Mouse (Mus musculus) CH12.LX (cell line): ENCODE data around the gene Podxl2. TPM values are rescaled to one million over a fixed set of nuclear protein-coding genes. Genes with fewer than 3 reads are reported as not detected.
A peak's percentile ranks its signal among the peaks of the same experiment; 100 is the strongest.

ENCODE experiments used
- DNase-seq: peaks from one replicate; pipeline ENCODE4 v3.0.0-alpha.2; 2013; ENCODE audit errors: extremely low read depth
- H3K27ac ChIP-seq: 2 replicates; pipeline ENCODE4 v1.5.1; 2012; ENCODE audit warnings: low read depth, mild to moderate bottlenecking, control low read depth, moderate library complexity; ENCODE audit not compliant: insufficient read depth
- H3K27me3 ChIP-seq: replicated peaks from 2 replicates; pipeline ENCODE3; 2012; ENCODE audit warnings: inconsistent platforms
- H3K36me3 ChIP-seq, 2 experiments: replicated peaks in 1 of 2; 2 replicates each; pipeline versions ENCODE3 to v1.6.1; 2012; ENCODE audit warnings: inconsistent platforms in 1 of 2, low read length in 1 of 2, mild to moderate bottlenecking in 1 of 2, mixed read lengths in 1 of 2, moderate library complexity in 1 of 2; ENCODE audit not compliant: control insufficient read depth in 1 of 2, insufficient read depth in 1 of 2
- H3K4me1 ChIP-seq, 2 experiments: 2 replicates each; pipeline ENCODE4 v1.6.1; 2012; ENCODE audit warnings: inconsistent platforms in 1 of 2, moderate library complexity in 1 of 2; ENCODE audit not compliant: insufficient read depth in 2 of 2, control insufficient read depth in 1 of 2
- H3K4me2 ChIP-seq: 2 replicates; pipeline ENCODE4 v1.6.1; 2012; ENCODE audit warnings: low read depth, mild to moderate bottlenecking, control low read depth; ENCODE audit not compliant: poor library complexity, insufficient read depth, severe bottlenecking
- H3K4me3 ChIP-seq, 3 experiments: fragments of 150-350 bp in 1 of 3; sonication (generic) in 1 of 3; replicated peaks in 1 of 3; 2 replicates each; pipeline versions ENCODE3 to v1.5.1; 2011 to 2012; ENCODE audit warnings: low read depth in 2 of 3, low read length in 2 of 3, mild to moderate bottlenecking in 2 of 3, moderate library complexity in 2 of 3, control low read depth in 1 of 3, improper control_type of control experiment in 1 of 3, inconsistent platforms in 1 of 3, mixed read lengths in 1 of 3; ENCODE audit not compliant: poor library complexity in 1 of 3
- H3K79me2 ChIP-seq: replicated peaks from 2 replicates; pipeline ENCODE4 v1.6.1; 2012; ENCODE audit warnings: mild to moderate bottlenecking, moderate library complexity; ENCODE audit not compliant: control insufficient read depth, poor library complexity, insufficient read depth, severe bottlenecking; ENCODE audit errors: extremely low read depth
- H3K9ac ChIP-seq: 2 replicates; pipeline ENCODE4 v1.6.1; 2012; ENCODE audit warnings: low read depth, mild to moderate bottlenecking, control low read depth, moderate library complexity; ENCODE audit not compliant: insufficient read depth
- H3K9me3 ChIP-seq: replicated peaks from 2 replicates; pipeline ENCODE3; 2012; ENCODE audit warnings: low read length, inconsistent platforms, mixed read lengths
- BHLHE40 ChIP-seq: IDR thresholded peaks from 2 replicates; pipeline ENCODE4 v1.6.1; 2011; ENCODE audit warnings: mild to moderate bottlenecking, low read depth, low read length, improper control_type of control experiment
- CHD1 ChIP-seq: IDR thresholded peaks from 2 replicates; pipeline ENCODE4 v1.6.1; 2012; ENCODE audit warnings: low read depth, low read length, improper control_type of control experiment, inconsistent platforms
- E2F4 ChIP-seq: IDR thresholded peaks from 2 replicates; pipeline ENCODE4 v1.6.1; 2011; ENCODE audit warnings: low read depth, low read length, improper control_type of control experiment; ENCODE audit not compliant: insufficient replicate concordance
- ETS1 ChIP-seq: conservative IDR thresholded peaks from 2 replicates; pipeline ENCODE4 v1.6.1; 2012; ENCODE audit warnings: low read depth, mild to moderate bottlenecking, inconsistent platforms, low read length, improper control_type of control experiment, moderate library complexity
- MAFK ChIP-seq: IDR thresholded peaks from 2 replicates; pipeline ENCODE4 v1.6.1; 2011; ENCODE audit warnings: low read length, improper control_type of control experiment; ENCODE audit not compliant: insufficient replicate concordance
- MAX ChIP-seq: IDR thresholded peaks from 2 replicates; pipeline ENCODE4 v1.6.1; 2011; ENCODE audit warnings: low read length, improper control_type of control experiment
- MAZ ChIP-seq: IDR thresholded peaks from 2 replicates; pipeline ENCODE4 v1.6.1; 2012; ENCODE audit warnings: low read depth, mild to moderate bottlenecking, inconsistent platforms, low read length, improper control_type of control experiment, moderate library complexity
- MEF2A ChIP-seq: IDR thresholded peaks from 2 replicates; pipeline ENCODE4 v1.6.1; 2014; ENCODE audit warnings: low read depth, mild to moderate bottlenecking, inconsistent platforms, low read length, improper control_type of control experiment, borderline replicate concordance
- MXI1 ChIP-seq: IDR thresholded peaks from 2 replicates; pipeline ENCODE4 v1.6.1; 2011; ENCODE audit warnings: mild to moderate bottlenecking, low read depth, low read length, improper control_type of control experiment
- MYC ChIP-seq: IDR thresholded peaks from 2 replicates; pipeline ENCODE4 v1.6.1; 2011; ENCODE audit warnings: low read depth, mild to moderate bottlenecking, improper control_type of control experiment, low read length
- NELFE ChIP-seq: IDR thresholded peaks from 2 replicates; pipeline ENCODE4 v1.6.1; 2011; ENCODE audit warnings: low read depth, low read length, improper control_type of control experiment
- PAX5 ChIP-seq: IDR thresholded peaks from 2 replicates; pipeline ENCODE4 v1.6.1; 2012; ENCODE audit warnings: low read length, inconsistent platforms, mixed read lengths
- POLR2A ChIP-seq: IDR thresholded peaks from 2 replicates; pipeline ENCODE4 v1.6.1; 2011; ENCODE audit warnings: low read depth, mild to moderate bottlenecking, improper control_type of control experiment, low read length
- POLR2AphosphoS2 ChIP-seq: IDR thresholded peaks from 2 replicates; pipeline ENCODE4 v1.6.1; 2011; ENCODE audit warnings: low read depth, low read length, improper control_type of control experiment
- RAD21 ChIP-seq: IDR thresholded peaks from 2 replicates; pipeline ENCODE4 v1.6.1; 2011; ENCODE audit warnings: low read depth, mild to moderate bottlenecking, low read length, improper control_type of control experiment, moderate library complexity
- SIN3A ChIP-seq: IDR thresholded peaks from 2 replicates; pipeline ENCODE4 v1.6.1; 2012; ENCODE audit warnings: low read length, improper control_type of control experiment, inconsistent platforms
- SMC3 ChIP-seq: IDR thresholded peaks from 2 replicates; pipeline ENCODE4 v1.6.1; 2011; ENCODE audit warnings: low read depth, low read length, improper control_type of control experiment
- TBP ChIP-seq: conservative IDR thresholded peaks from 2 replicates; pipeline ENCODE4 v1.6.1; 2011; ENCODE audit warnings: low read depth, low read length, improper control_type of control experiment
- ZC3H11A ChIP-seq: IDR thresholded peaks from 2 replicates; pipeline ENCODE4 v1.6.1; 2012; ENCODE audit warnings: low read depth, mild to moderate bottlenecking, inconsistent platforms, low read length, improper control_type of control experiment
- dilution Hi-C: fragments of 300-500 bp; cut with MboI; formaldehyde crosslinking; loops from 2 replicates; pipeline ENCODE4 v1.14.3; 2020; ENCODE audit warnings: low sequenced_read_pairs; ENCODE audit not compliant: extremely low pct_unique_long_range_greater_than_20kb, extremely low pct_ligation_motif_present
- in situ Hi-C: fragments of 300-500 bp; cut with MboI; formaldehyde crosslinking; loops from 3 replicates; pipeline ENCODE4 v1.14.3; 2019; ENCODE audit warnings: low sequenced_read_pairs, low pct_ligation_motif_present, low pct_unique_long_range_greater_than_20kb, mixed read lengths
- polyA plus RNA-seq: library from polyadenylated mRNA; unstranded; fragments of >175 nt; gene quantifications from 2 replicates; pipeline ENCODE4 v1.2.1, GENCODE M21; 2012; ENCODE audit warnings: low read depth; ENCODE audit not compliant: insufficient read length
- total RNA-seq, 2 experiments: library from RNA; depleted of rRNA; stranded (reverse); fragments of 300-350 nt in 1 of 2; fragments of >200 nt in 1 of 2; gene quantifications; 2 replicates each; pipeline ENCODE4 v1.2.3; 2012 to 2014

Gene Podxl2
- total and polyA plus RNA-seq, 3 experiments: 0.79 to 0.93 (median 0.81) TPM

- TF ChIP-seq POLR2AphosphoS2 (no peak), MEF2A (peak; percentile 35; the same call in 1 of the 2 replicates), MXI1 (peak; percentile 49; the same call in 1 of the 2 replicates), MAZ (peak; percentile 83), MAX (no peak; the same call in 1 of the 2 replicates), PAX5 (no peak), POLR2A (peak; percentile 49), MYC (0 out of 2 replicates have a peak, but pooled peaks have one; percentile 19), MAFK (no peak), TBP (no peak), ETS1 (no peak), CHD1 (no peak), NELFE (no peak; the same call in 1 of the 2 replicates), E2F4 (no peak), SIN3A (peak; percentile 95)
These were observed 32.8 kb downstream of the Podxl2 start, which contains the start of gene Abtb1 (continued) for GRCm38 (mm10) chr6:88841781-88842689.

GRCm38 (mm10) chr6:88841514-88841780, 33.4 kb downstream of the Podxl2 start:
- peaks cover 15 to 29% of the 10 kb centered on the region in 2 experiments for H3K4me1 ChIP-seq
- TF ChIP-seq SMC3 (no peak), MXI1 (no peak), ZC3H11A (no peak), BHLHE40 (no peak), RAD21 (no peak)
- TF ChIP-seq, all 38 proteins: peak for 0
- dilution Hi-C loops (no loop called here), in situ Hi-C loops (no loop called here)
- H3K36me3 ChIP-seq: peaks cover 22 to 38% of the 10 kb centered on the region in 2 experiments
- H3K4me2 ChIP-seq: peak overlapping the region; percentile 90
- H3K79me2 ChIP-seq: peaks cover 2% of the 10 kb centered on the region; the same call in 1 of the 2 replicates
- no peak for DNase-seq
- peak overlapping the region; percentile 74 for H3K9ac ChIP-seq
- H3K27ac ChIP-seq: peak overlapping the region; percentile 33
- peaks cover 3% of the 10 kb centered on the region for H3K27me3 ChIP-seq
- no peaks in the 10 kb centered on the region for H3K9me3 ChIP-seq
- peak overlapping the region; percentile 90 to 97 (median 92) for H3K4me3 ChIP-seq
